Comparison of ENCODE assay signal across 1 mouse cellular context in the genomic region with DNA sequence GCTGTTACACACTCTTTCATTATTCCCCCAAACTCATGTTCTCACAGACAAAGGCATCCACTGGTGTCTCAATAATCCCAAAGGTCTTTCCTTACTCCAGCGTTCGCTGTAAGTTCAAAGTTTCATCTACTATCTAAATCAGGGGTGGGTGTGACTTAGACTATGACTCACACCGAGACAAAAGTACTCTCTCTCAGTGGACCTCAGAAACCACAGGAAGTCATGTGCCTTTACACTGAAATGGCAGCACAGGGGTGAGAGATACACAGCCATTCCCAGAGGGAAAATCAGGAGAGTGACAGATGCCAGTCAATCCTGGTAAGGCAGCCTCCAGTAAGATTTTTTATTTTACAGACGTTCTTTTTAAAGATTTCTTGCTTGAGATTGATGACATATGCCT.
TF ChIP-seq lines count a peak whose summit lies in the region.

No protein-coding gene starts in this region.

TF ChIP-seq in CH12.LX, 34 proteins besides CTCF, POLR2A, EP300 and RAD21 (continued from another document):
- TF ChIP-seq MYC (IDR thresholded peaks at IDR 0.05; ENCODE audit: low read depth, low read length) (no peak), ZNF384 (IDR thresholded peaks at IDR 0.05; ENCODE audit: low read depth, low read length) (no peak), UBTF (IDR thresholded peaks at IDR 0.05; ENCODE audit: low read depth, low read length) (no peak), KAT2A (IDR thresholded peaks at IDR 0.05; ENCODE audit: insufficient replicate concordance, low read length) (no peak), CHD2 (IDR thresholded peaks at IDR 0.05; ENCODE audit: low read length) (no peak), SIN3A (IDR thresholded peaks at IDR 0.05; ENCODE audit: low read length) (no peak), IRF4 (IDR thresholded peaks at IDR 0.05; ENCODE audit: low read depth, low read length) (0 out of 2 replicates have a peak, but pooled peaks have one; percentile 29), ZKSCAN1 (IDR thresholded peaks at IDR 0.05; ENCODE audit: borderline replicate concordance, low read depth, low read length) (no peak), SMC3 (IDR thresholded peaks at IDR 0.05; ENCODE audit: low read depth, low read length) (no peak)
